Mouse (Mus musculus) left cerebral cortex, postnatal 25 days (tissue): ENCODE measurements at regions not wholly inside any gene's neighbourhood (a gene's known extent, or its start where the extent isn't known, plus 50 kb on each side); places are given as distances from the start of the nearest gene placed in this dataset.

ENCODE experiments used
- DNase-seq, 2 experiments: peaks; one replicate each; pipeline ENCODE4 v3.0.0; 2022; ENCODE audit warnings: low spot score in 2 of 2, mixed read lengths in 1 of 2
- intact Hi-C: fragments of 180-260 bp; cut with DNase I; formaldehyde crosslinking; loops from one replicate; pipeline ENCODE4 v1.15.1; 2025

DNA sequence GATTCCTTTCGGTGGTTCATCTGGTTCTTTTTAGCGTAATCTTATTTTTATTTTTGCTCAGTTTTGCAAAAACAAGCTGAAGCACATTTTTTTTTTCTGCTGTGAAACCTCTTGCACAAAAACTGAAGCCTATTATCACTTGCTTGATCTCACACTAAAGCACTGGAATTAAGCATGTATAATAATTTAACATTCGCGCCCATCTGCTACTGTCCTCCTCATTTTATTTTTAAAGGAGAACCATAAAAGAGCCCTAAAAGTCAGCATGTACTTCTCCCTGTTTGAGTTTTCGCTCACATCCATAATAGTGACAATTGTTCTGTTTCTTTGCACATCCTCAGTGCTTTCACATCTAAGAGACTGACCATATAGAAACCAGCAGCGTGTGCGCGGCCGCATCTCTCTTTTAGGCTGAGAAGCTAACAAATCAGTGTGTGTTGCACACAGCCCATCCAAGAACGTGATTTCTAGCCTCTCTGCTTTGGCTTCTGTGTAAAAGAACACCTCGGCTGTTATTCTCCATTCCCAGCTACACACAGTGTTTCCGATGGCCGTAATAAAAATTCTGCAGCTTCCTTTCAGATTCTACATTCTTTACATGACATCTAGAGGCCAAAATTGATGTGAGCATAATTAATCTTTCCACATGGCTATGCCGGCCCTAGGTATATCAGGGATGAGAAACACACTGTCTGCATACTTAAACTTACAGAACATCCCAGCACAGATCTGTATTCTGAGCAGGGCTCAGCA lies 567.5 kb downstream of the Gbe1 start:
- intact Hi-C loops = loop anchor here (5.0 kb wide), 1 partner anchor 316 kb away; no protein-coding TSS in a partner anchor
- peak; percentile 27 to 58 for DNase-seq

DNA sequence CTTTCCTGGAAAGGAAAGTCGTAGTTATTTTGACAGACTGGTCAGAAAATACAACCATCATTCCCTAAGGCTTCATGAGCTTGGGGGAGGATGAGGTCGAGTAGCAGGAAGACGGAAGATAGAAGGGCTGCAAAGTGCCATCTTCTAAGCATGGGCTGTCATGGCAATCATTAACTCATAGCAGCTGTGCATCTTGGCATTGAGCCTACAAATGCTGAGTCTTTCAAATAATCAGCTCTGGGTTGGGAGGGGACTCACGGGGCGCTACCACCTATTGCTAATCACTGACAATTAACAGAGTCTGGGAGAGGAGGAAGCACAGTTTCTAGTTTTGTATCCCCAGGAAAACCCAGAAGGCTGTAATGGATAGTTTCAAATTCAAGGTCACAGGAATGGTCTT lies 586.3 kb downstream of the Gbe1 start:
- no peak for DNase-seq
- intact Hi-C loops = no loop called here

DNA sequence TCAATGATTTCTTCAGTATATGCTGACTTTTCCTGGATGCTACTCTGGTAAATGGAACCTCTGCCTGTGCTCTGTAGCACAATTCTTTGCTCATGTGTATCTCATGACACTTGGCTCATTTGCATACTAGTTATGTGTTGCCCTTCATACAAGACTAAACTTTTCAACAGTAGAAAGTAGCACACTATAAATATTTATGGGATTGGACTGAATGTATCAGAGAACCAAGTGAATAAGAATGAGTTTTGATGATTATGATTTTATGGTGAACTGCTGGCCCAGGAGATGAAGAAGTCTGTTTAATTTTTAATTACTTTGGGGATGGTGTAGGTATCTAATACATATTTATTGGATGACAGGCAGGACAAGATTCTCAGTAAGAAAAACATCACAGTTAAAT lies 606.3 kb downstream of the Gbe1 start:
- intact Hi-C loops = no loop called here
- no peak for DNase-seq

DNA sequence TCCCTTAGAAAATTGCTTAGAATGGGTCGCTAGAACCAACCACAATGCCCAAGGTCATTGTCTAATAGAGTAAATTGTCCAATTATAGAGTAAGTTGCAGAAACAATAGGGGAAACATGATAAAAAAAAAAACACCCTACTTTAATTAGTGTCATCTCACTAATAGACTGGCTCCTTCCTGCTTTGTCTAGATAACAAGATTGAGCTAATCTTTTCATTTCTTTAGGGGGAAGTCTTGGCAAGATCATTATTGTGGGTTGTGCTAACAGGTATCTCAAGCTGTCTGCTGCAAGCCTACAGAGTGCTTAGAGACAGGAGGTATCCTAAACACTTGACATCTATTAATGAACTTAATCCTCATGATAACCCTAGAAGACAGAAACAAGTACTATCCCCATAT lies 615.9 kb downstream of the Gbe1 start:
- intact Hi-C loops = no loop called here
- DNase-seq = no peak

DNA sequence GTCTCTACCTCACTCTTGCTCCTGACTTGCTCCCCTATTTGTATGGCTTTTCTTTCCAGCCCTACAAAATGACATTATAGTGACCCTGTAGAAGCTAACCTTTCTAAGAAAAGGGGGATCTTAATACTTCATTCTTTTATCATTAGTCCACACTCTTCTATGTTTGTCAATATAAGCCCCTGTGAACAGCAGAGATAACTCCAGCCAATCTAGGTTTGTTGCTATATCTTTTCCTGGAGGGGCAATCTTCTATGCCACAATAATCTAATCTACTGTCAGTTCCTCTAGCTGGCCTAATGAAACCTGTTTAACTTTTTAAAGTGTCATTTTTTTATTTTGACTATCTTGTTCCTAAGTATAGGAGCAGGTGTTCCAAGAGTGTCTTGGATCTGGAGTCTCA lies 622.2 kb downstream of the Gbe1 start:
- no peak for DNase-seq
- intact Hi-C loops = no loop called here

DNA sequence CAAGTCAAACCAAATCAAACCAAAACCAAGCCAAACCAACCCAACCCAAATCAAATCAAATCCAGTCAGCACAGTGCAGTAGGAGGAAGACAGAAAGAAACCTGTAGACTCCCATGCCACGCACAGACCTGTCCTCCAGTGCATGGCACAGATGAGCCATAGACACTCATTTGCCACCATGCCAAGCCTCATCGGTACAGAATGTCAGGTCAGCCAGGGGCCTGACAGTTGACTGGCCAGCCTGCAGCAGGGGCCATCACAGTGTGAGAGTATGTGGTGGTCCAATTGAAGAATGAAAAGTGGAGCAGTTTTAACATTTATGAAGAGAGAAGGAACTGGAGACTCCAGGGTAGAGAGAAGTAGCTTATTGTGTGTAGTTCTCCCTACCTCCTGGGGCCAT lies 639.2 kb downstream of the Gbe1 start:
- intact Hi-C loops = no loop called here

More for the DNA sequence above, 639.2 kb downstream of the Gbe1 start:
- no peak for DNase-seq
